Mouse (Mus musculus) heart, embryonic 16.5 days (tissue): Measurements from ENCODE around the gene Sh3pxd2a. TPM values are rescaled to one million over a fixed set of nuclear protein-coding genes. Genes with fewer than 3 reads are reported as not detected.
A peak's percentile ranks its signal among the peaks of the same experiment; 100 is the strongest.

Source experiments
- ATAC-seq: fragments of 200-750 bp; cut with Nextera tagmentation; replicated peaks from 2 replicates; pipeline ENCODE4 v1.8.0; 2017; ENCODE audit warnings: moderate number of reproducible peaks; ENCODE audit not compliant: insufficient read depth, low FRiP score; ENCODE audit errors: extremely low read depth
- H3K27ac ChIP-seq: fragments of 300-500 bp; sonication (generic); 2 replicates; pipeline ENCODE4 v1.5.1; 2014; ENCODE audit warnings: mild to moderate bottlenecking, low read length, control low read depth, moderate library complexity
- H3K27me3 ChIP-seq: fragments of 300-500 bp; sonication (generic); 2 replicates; pipeline ENCODE4 v1.6.1; 2014; ENCODE audit warnings: low read length, mixed read lengths; ENCODE audit not compliant: control insufficient read depth, insufficient read depth
- H3K36me3 ChIP-seq: fragments of 300-500 bp; sonication (generic); 2 replicates; pipeline ENCODE4 v1.6.1; 2014; ENCODE audit not compliant: control insufficient read depth, insufficient read depth
- H3K4me1 ChIP-seq: fragments of 300-500 bp; sonication (generic); 2 replicates; pipeline ENCODE4 v1.6.1; 2014; ENCODE audit warnings: low read length, mixed read lengths; ENCODE audit not compliant: control insufficient read depth, insufficient read depth
- H3K4me2 ChIP-seq: fragments of 300-500 bp; sonication (generic); 2 replicates; pipeline ENCODE4 v1.6.1; 2014; ENCODE audit warnings: low read depth, mild to moderate bottlenecking, control low read depth, low read length
- H3K4me3 ChIP-seq: fragments of 300-500 bp; sonication (generic); 2 replicates; pipeline ENCODE4 v1.5.1; 2014; ENCODE audit warnings: mild to moderate bottlenecking, control low read depth, low read length
- H3K9ac ChIP-seq: fragments of 300-500 bp; sonication (generic); 2 replicates; pipeline ENCODE4 v1.6.1; 2014; ENCODE audit warnings: low read length, control low read depth
- H3K9me3 ChIP-seq: fragments of 300-500 bp; sonication (generic); replicated peaks from 2 replicates; pipeline ENCODE4 v1.6.1; 2016; ENCODE audit warnings: low read length; ENCODE audit not compliant: control insufficient read depth
- WGBS: fragments of 180-500 bp; shearing (Covaris S2); extraction: QIAGEN DNeasy Blood & Tissue Kit; methylation state at CpG from one replicate; pipeline ENCODE4 v1.1.7; 2014; 5-methylcytosine and 5-hydroxymethylcytosine counted together
- polyA plus RNA-seq: library from polyadenylated mRNA; unstranded; fragments of >200 nt; fragmentation: Nextera tagmentation; extraction: Ambion mirVana; gene quantifications from 2 replicates; pipeline ENCODE4 v1.2.1, GENCODE M21; 2015

The Sh3pxd2a gene
- polyA plus RNA-seq, 1 experiment from 2014 or later = 4.5 TPM

GRCm38 (mm10) chr19:47446841-47447365, 17.3 kb downstream of the Sh3pxd2a start:
- H3K4me2 ChIP-seq = peak overlapping the region; percentile 17
- H3K27me3 ChIP-seq = no peaks in the 10 kb centered on the region
- peak overlapping the region; percentile 58 for H3K27ac ChIP-seq
- H3K4me1 ChIP-seq = peaks cover 97% of the 10 kb centered on the region
- no peaks in the 10 kb centered on the region for H3K36me3 ChIP-seq
- H3K9me3 ChIP-seq = no peaks in the 10 kb centered on the region
- H3K4me3 ChIP-seq = no peak overlapping the region
- no peak for ATAC-seq
- WGBS = 27% methylated on average over 9 of the region's 9 CpGs
- peak overlapping the region; percentile 47 for H3K9ac ChIP-seq

- Histone ChIP-seq H3K36me3 (no peaks in the 10 kb centered on the region), H3K4me2 (peak overlapping the region; percentile 0; the same call in 1 of the 2 replicates), H3K27me3 (no peaks in the 10 kb centered on the region), H3K9me3 (no peaks in the 10 kb centered on the region), H3K4me3 (no peak overlapping the region), H3K9ac (peak overlapping the region; percentile 47; the same call in 1 of the 2 replicates), H3K27ac (peak overlapping the region; percentile 58; the same call in 1 of the 2 replicates), H3K4me1 (peaks cover 92% of the 10 kb centered on the region)
- WGBS = 66% methylated on average over 9 of the region's 9 CpGs
- ATAC-seq = no peak
Measured at GRCm38 (mm10) chr19:47446130-47446529, 18.1 kb downstream of the Sh3pxd2a start.

GRCm38 (mm10) chr19:47445726-47446125, 18.5 kb downstream of the Sh3pxd2a start:
- Histone ChIP-seq H3K4me1 (peaks cover 88% of the 10 kb centered on the region), H3K4me3 (no peak overlapping the region), H3K9me3 (no peaks in the 10 kb centered on the region), H3K27me3 (no peaks in the 10 kb centered on the region), H3K36me3 (no peaks in the 10 kb centered on the region), H3K9ac (no peak overlapping the region), H3K4me2 (no peak overlapping the region), H3K27ac (no peak overlapping the region; the same call in 1 of the 2 replicates)
- no peak for ATAC-seq
- 70% methylated on average over 6 of the region's 6 CpGs for WGBS

GRCm38 (mm10) chr19:47444488-47444887, 19.7 kb downstream of the Sh3pxd2a start:
- Histone ChIP-seq H3K4me3 (no peak overlapping the region), H3K9me3 (no peaks in the 10 kb centered on the region), H3K27me3 (no peaks in the 10 kb centered on the region), H3K27ac (no peak overlapping the region), H3K4me1 (peaks cover 83% of the 10 kb centered on the region), H3K4me2 (no peak overlapping the region), H3K36me3 (no peaks in the 10 kb centered on the region), H3K9ac (no peak overlapping the region)
- 45% methylated on average over 12 of the region's 12 CpGs for WGBS
- no peak for ATAC-seq

GRCm38 (mm10) chr19:47442294-47442627, 21.9 kb downstream of the Sh3pxd2a start:
- no peak for ATAC-seq
- Histone ChIP-seq H3K9ac (no peak overlapping the region), H3K27ac (no peak overlapping the region), H3K27me3 (no peaks in the 10 kb centered on the region), H3K4me2 (no peak overlapping the region), H3K4me3 (no peak overlapping the region), H3K4me1 (peaks cover 83% of the 10 kb centered on the region), H3K36me3 (no peaks in the 10 kb centered on the region), H3K9me3 (no peaks in the 10 kb centered on the region)
- 77% methylated on average over 6 of the region's 6 CpGs for WGBS

GRCm38 (mm10) chr19:47441541-47442293, 22.5 kb downstream of the Sh3pxd2a start:
- Histone ChIP-seq H3K4me2 (peak overlapping the region; percentile 5; the same call in 1 of the 2 replicates), H3K9ac (no peak overlapping the region), H3K27ac (peak overlapping the region; percentile 38; the same call in 1 of the 2 replicates), H3K4me3 (no peak overlapping the region), H3K27me3 (no peaks in the 10 kb centered on the region), H3K36me3 (no peaks in the 10 kb centered on the region), H3K4me1 (peaks cover 79% of the 10 kb centered on the region), H3K9me3 (no peaks in the 10 kb centered on the region)
- 76% methylated on average over 17 of the region's 17 CpGs for WGBS
- no peak for ATAC-seq

GRCm38 (mm10) chr19:47440967-47441366, 23.2 kb downstream of the Sh3pxd2a start:
- ATAC-seq = no peak
- 83% methylated on average over 4 of the region's 4 CpGs for WGBS

GRCm38 (mm10) chr19:47440435-47440803, 23.8 kb downstream of the Sh3pxd2a start:
- no peaks in the 10 kb centered on the region for H3K27me3 ChIP-seq
- 80% methylated on average over 7 of the region's 7 CpGs for WGBS
- no peak overlapping the region for H3K4me2 ChIP-seq
- H3K36me3 ChIP-seq = no peaks in the 10 kb centered on the region
- peaks cover 71% of the 10 kb centered on the region for H3K4me1 ChIP-seq
- no peak overlapping the region for H3K4me3 ChIP-seq
- H3K9me3 ChIP-seq = no peaks in the 10 kb centered on the region
- H3K9ac ChIP-seq = no peak overlapping the region
- no peak overlapping the region for H3K27ac ChIP-seq
- ATAC-seq = no peak

More at GRCm38 (mm10) chr19:47440967-47441366, 23.2 kb downstream of the Sh3pxd2a start:
- Histone ChIP-seq H3K9me3 (no peaks in the 10 kb centered on the region), H3K4me3 (no peak overlapping the region), H3K36me3 (no peaks in the 10 kb centered on the region), H3K9ac (no peak overlapping the region), H3K27ac (no peak overlapping the region), H3K4me2 (no peak overlapping the region), H3K4me1 (peaks cover 76% of the 10 kb centered on the region), H3K27me3 (no peaks in the 10 kb centered on the region)

- H3K4me3 ChIP-seq = no peak overlapping the region
- H3K9me3 ChIP-seq = no peaks in the 10 kb centered on the region
- H3K36me3 ChIP-seq = no peaks in the 10 kb centered on the region
- no peaks in the 10 kb centered on the region for H3K27me3 ChIP-seq
- WGBS = 79% methylated on average over 9 of the region's 9 CpGs
- no peak overlapping the region for H3K27ac ChIP-seq
- H3K4me2 ChIP-seq = no peak overlapping the region
- no peak overlapping the region for H3K9ac ChIP-seq
- ATAC-seq = no peak
- peaks cover 66% of the 10 kb centered on the region for H3K4me1 ChIP-seq
Measured at GRCm38 (mm10) chr19:47439726-47440434, 24.3 kb downstream of the Sh3pxd2a start.
